Mouse (Mus musculus) ovary, postnatal 10 days (tissue): ENCODE results near the gene Disp1.

Experiments
- DNase-seq: peaks from one replicate; pipeline ENCODE4 v3.0.0; 2022; ENCODE audit warnings: low spot score

Gene Disp1

GRCm38 (mm10) chr1:183200926-183201325 is 20.4 kb downstream of the Disp1 start:
- DNase-seq: no peak

DNA sequence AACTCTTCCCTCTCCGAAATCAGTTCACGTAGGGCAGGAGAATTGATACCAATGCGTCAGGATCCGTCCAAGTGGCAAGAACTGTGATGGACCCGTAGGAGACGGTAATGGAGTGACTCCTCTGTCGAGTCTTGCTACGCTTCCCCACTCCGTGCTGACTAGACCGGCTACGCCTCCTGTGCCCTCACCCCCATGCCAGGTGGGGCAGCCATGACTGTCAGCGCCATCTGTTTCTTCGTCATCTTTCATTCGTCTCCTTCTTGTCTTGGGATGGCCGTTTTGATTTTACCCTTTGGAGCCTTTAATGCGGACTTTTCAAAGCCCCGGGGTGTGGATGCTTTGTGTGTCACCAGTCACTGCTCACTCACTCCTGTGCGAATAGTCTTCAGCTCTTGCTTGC is 26.6 kb downstream of the Disp1 start:
- DNase-seq: no peak

DNA sequence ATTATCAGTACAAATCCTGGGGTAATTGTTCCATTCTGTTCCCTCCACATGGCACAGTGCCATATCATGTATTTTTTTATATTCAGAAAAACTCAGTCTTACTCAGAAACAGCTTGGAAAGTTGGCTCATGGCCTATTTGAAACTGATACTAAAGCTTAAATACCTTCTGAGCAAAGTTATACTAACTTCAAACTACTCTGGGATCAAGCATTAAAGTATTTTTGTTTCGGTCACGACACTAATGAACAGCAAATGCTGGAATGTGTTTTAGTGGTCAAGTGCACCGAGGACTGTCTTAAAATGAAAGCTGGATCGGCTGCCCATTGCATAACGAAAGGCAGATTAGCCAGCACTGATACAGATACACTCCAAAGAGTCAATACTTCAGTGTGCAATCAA is 27.2 kb downstream of the Disp1 start:
- DNase-seq: no peak

DNA sequence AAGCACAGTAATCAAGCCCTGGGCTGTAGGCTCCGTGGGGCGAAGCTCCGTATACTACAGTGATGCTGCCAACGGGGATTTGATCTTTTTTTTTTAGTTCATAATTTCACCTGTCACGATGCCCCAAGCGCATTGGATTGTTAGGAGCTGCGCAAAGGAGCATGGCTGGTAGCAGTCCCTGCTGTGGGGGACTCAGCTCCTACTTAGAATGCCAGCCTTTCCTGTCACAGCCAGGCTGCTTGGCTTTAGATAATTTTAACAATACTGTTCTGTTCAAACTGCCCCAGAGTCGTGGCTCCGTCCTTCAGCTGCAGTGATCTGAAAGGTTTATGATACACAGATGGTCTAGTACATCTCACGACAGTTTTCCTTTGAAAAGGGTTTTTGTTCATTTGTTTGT is 29.9 kb downstream of the Disp1 start:
- DNase-seq: no peak

- no peak for DNase-seq
These were observed 30.9 kb downstream of the Disp1 start for GRCm38 (mm10) chr1:183190456-183190855.

GRCm38 (mm10) chr1:183189014-183189662 is 32.2 kb downstream of the Disp1 start:
- no peak for DNase-seq

DNA sequence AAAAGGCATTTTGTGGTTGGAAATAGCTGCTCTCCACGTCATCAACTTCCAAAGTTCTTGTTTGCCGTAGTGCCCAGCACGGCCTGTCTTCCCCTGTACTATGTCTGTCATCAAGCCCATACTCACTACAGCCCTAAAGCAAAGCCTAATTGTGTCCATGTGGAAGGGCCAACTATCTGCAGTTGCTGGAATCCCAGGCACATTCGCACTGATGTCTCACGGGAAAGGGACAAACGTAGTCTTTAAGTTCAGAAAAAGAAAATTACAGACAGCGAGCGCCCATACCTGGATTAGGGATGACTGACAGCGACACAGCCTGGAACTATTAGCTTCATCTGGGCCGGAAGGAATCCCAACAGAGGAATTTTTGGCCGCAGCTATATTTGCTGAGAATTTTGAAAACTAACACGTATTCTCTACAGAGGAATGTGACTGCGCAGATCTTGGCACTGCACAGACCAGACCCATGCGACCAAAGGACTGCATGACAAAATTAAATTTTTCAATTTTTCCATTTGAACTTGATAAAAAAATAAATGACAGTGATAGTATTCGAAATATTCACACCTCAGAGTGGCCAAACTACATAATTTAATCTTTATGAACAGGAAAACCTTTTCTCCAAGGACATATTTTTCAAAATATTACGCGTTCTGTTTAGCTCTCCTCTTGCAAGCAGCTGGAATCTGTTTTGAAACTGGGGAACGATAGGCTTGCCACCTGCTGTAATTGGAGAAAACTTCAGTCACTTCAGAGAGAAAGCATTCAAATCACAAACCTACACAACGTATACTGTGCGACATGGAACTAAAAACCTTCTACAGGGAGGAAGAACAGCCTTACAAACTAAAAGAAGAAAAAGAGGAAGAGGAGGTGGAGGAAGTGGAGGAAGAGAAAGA is 33.0 kb downstream of the Disp1 start:
- no peak for DNase-seq

- no peak for DNase-seq
These were observed 35.8 kb downstream of the Disp1 start for GRCm38 (mm10) chr1:183185560-183185959.

DNA sequence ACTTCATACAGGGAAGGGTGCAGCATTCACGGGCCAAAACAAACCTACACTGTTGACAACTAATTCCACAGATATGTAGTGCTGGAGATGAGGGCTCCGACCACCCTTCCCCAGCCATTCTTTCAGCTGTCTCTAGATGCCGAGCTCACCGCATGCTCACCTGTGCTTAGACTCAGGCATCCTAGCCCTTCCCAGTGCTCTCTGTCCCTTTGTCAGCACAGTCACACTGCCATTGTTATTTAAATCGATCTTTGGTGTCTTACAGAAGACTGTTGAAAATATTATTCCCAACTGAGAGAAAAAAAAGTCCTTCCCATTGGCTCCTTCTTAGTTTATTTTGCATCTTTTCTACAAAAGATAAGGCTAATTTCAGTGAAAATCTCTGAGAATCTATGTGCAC is 36.6 kb downstream of the Disp1 start:
- no peak for DNase-seq

DNA sequence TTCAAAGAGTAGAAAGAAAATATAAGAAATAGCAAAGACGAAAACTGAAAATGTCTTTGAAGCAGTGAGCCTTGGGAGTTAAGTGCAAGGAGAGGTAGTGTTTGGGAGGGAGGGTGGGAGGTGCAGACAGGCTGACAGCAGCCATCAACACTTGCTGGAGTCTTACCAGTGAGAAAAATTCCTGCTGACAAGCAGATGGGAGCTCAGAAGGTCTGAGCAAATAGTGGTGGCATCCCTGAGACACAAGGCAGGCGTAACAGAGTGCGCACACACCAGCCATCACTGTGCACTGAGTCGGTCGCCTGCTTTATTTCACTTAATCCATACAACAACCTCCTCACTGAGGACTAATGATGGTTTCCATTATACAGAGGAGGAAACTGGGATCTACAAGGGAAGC is 37.8 kb downstream of the Disp1 start:
- DNase-seq: no peak

DNA sequence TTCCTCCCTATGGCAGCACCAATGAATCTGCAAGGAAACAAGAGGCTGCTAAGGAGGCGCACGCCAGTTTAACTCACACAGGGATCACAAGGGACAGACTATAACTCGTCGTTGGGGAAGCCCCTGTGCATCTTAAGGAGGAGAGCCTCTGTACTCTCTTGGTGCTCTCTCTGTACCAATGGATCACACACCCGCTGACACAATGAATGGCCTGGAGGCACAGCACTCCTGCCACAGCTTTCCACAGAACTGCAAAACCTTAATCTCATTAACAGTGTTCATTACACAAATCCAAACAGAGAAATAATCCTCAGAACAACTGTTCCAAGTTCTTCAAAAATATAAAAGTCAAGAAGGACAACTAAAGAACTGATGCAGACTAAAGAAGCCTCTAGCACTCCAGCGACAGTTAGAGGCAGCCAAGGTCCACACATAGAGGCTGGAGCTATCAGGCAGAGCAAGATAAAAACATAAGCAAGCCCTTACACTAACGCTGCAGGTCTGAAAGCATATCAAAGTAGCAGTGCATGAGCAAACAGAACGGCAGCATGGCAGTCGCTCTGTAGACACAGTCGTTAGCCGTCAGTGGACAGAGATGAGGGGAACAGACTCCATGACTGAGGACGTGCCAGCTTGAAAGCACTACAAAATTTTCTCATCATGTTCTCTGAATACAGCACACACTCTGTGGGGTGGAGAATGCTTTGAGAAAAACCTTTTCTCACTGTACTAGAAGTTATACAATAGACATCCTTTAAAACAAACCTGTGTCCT is 38.5 kb downstream of the Disp1 start:
- no peak for DNase-seq

DNA sequence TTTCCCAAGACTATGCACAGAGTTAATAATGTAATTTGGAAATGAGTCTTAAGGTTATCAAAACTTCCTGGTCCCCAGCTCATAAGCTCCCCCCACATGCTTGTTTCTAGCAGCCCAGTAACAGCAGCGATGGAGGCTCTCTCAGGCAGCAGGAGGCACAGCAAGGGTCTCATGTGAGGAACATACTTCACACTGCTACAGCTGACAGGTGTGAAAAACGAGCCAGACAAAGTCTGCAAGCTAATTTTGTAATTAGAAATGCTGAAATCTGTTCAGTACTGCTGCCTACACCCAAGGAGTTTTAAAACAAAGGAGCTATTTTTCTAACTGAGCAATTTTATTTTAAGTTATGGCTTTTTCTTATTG is 40.3 kb downstream of the Disp1 start:
- DNase-seq: no peak

DNA sequence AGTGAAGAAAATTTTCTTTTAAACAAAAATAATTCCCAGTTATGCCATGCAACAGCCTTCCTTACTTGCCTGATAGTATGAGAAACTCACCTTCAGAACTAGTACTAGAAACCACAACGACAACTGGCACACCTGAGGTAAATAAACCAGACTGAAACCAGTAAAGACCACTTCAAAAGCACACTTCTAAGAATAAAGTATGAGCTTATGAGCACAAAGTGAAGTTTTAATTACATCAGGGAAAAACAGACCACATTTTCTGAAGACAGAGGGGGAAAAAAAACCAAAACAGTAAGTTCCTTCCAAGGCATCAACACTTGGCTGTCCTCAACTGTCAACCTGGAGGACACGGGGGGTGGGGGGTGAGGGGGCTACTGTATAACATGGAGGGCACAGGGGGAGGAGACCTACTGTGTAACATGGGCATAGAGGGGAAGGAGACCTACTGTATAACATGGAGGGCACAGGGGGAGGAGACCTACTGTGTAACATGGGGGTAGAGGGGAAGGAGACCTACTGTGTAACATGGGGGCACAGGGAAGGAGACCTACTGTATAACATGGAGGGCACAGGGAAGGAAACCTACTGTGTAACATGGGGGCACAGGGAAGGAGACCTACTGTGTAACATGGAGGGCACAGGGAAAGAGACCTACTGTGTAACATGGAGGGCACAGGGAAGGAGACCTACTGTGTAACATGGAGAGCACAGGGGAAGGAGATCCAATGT is 40.9 kb downstream of the Disp1 start:
- DNase-seq: no peak

DNA sequence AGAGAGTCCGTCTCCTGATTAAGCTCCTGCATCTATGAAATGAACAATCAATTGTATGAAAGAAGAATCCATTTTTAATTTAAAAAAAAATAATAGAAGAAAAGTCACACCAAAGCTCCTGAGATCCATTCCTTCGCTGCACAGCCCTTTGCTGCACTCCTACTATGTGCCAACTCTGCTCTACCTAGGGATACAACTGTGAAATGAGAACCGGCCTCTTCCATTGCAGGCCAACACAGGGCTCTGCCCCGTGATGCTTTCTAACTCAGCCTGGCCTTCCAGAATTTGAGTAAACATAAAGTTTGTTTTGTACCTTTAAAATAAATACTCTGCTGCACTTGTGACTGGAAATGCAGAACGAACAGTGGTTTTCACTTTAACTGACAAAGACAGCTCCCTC is 42.0 kb downstream of the Disp1 start:
- no peak for DNase-seq

DNA sequence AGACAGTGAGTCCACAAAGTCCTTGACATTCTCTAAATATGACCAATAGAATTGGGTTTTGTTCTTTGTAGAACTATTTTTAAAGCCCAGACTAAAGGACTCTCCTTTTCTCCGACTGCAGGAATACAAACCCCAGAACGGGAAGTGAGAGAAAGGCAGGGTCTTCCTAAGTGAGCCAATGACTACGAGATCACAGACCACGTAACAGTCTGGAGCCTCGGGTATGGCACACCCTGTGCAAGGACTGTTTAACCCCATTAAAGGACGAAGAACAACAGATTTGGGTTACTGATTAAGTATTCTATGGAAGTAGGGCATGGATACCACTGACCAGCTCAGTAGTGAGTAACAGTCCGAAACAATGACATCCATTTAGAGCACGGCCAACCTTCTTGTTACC is 46.1 kb downstream of the Disp1 start:
- no peak for DNase-seq

- no peak for DNase-seq
These were observed 50.2 kb downstream of the Disp1 start for GRCm38 (mm10) chr1:183171095-183171494.

- no peak for DNase-seq
These were observed 52.9 kb downstream of the Disp1 start for GRCm38 (mm10) chr1:183168465-183168864.

- no peak for DNase-seq
These were observed 53.5 kb downstream of the Disp1 start for GRCm38 (mm10) chr1:183167776-183168175.

- no peak for DNase-seq
These were observed 54.6 kb downstream of the Disp1 start for GRCm38 (mm10) chr1:183166700-183167099.

DNA sequence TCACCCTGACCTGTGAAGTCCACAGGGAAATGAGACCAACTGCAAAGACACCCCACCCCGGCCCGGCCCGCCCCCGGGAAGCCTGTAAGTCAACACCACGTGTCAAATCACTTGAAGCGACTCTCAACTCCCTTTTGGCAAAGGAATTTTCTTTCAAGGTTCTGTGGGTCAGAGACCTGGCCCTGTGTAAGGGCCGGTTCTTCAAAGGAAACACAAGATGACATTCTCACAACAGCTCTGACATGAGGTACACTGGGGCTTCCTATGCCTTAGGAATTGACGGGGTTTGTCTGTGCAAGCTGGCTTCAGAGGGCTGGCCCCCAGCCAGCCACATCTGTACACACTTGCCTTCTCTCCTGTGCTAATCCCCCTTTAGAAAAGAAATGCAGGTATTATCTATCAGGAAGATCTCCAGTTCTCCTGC is 56.7 kb downstream of the Disp1 start:
- no peak for DNase-seq

GRCm38 (mm10) chr1:183164190-183164580 is 57.1 kb downstream of the Disp1 start:
- DNase-seq: no peak

DNA sequence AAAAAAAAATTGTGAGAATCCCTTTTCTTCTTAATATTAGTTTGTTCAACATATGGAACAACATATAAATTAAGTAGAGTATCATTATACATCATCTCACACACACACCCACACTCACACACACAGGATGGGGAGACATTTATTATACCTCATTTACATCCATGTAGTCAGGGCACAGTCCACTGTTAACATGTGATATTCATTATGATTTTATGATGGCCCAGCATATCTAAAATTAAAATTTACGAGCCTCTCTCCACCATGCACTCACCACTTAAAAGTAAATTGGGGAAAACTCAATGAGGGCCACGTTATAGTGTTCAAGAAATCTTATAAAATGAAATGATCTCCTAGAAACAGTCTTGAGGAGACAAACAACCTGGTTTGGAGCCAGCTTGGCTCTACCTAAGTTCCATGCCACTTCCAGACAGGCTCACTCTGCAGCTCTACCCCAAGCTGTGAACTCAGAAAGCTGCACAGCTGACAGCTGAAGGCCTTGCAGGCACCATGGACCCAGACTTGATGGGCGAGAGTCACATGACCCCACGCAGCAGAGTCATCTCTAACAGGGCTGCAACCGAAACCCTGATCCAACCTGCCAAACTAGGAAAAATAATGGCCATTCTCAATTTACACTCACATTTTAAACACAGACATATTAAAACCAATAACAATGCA is 57.7 kb downstream of the Disp1 start:
- DNase-seq: no peak
